Mouse (Mus musculus) stomach, embryonic 16.5 days (tissue): ENCODE results near the gene Vkorc1l1. TPM values are rescaled to one million over a fixed set of nuclear protein-coding genes. Genes with fewer than 3 reads are reported as not detected.
"Not testable (repeated sequence)": the region's sequence is repeated elsewhere in the genome, so short reads cannot be mapped to it uniquely, and the experiment has no call there.

ENCODE experiments used
- ATAC-seq: fragments of 200-750 bp; cut with Nextera tagmentation; 2 replicates; pipeline ENCODE4 v1.8.0; 2017; ENCODE audit warnings: moderate number of reproducible peaks, moderate TSS enrichment; ENCODE audit not compliant: insufficient read depth, low FRiP score
- H3K27ac ChIP-seq: fragments of 300-500 bp; sonication (generic); 2 replicates; pipeline ENCODE4 v1.5.1; 2014; ENCODE audit warnings: low read length
- H3K27me3 ChIP-seq: fragments of 300-500 bp; sonication (generic); 2 replicates; pipeline ENCODE4 v1.6.1; 2014; ENCODE audit warnings: low read length, control low read depth, mixed read lengths; ENCODE audit not compliant: control insufficient read depth, insufficient read depth
- H3K36me3 ChIP-seq: fragments of 300-500 bp; sonication (generic); 2 replicates; pipeline ENCODE4 v1.6.1; 2014; ENCODE audit warnings: low read length; ENCODE audit not compliant: control insufficient read depth, insufficient read depth
- H3K4me1 ChIP-seq: fragments of 300-500 bp; sonication (generic); 2 replicates; pipeline ENCODE4 v1.6.1; 2014; ENCODE audit warnings: low read length, control low read depth, mixed read lengths; ENCODE audit not compliant: control insufficient read depth, insufficient read depth
- H3K4me2 ChIP-seq: fragments of 300-500 bp; sonication (generic); 2 replicates; pipeline ENCODE4 v1.6.1; 2014; ENCODE audit warnings: low read depth, low read length, mixed read lengths
- H3K4me3 ChIP-seq: fragments of 300-500 bp; sonication (generic); replicated peaks from 2 replicates; pipeline ENCODE4 v1.5.1; 2014; ENCODE audit warnings: mild to moderate bottlenecking, low read length
- H3K9ac ChIP-seq: fragments of 300-500 bp; sonication (generic); 2 replicates; pipeline ENCODE4 v1.6.1; 2014; ENCODE audit warnings: low read length
- H3K9me3 ChIP-seq: fragments of 300-500 bp; sonication (generic); replicated peaks from 2 replicates; pipeline ENCODE4 v1.6.1; 2016; ENCODE audit warnings: low read length, control low read depth; ENCODE audit not compliant: control insufficient read depth
- WGBS: fragments of 180-500 bp; shearing (Covaris S2); extraction: QIAGEN DNeasy Blood & Tissue Kit; methylation state at CpG from one replicate; pipeline ENCODE4 v1.1.7; 2014; 5-methylcytosine and 5-hydroxymethylcytosine counted together
- polyA plus RNA-seq: library from polyadenylated mRNA; unstranded; fragments of >200 nt; fragmentation: Nextera tagmentation; extraction: Ambion mirVana; gene quantifications from 2 replicates; pipeline ENCODE4 v1.2.1, GENCODE M21; 2015

Gene Vkorc1l1
- polyA plus RNA-seq, 1 experiment from 2014 or later, result 19.2 TPM

DNA sequence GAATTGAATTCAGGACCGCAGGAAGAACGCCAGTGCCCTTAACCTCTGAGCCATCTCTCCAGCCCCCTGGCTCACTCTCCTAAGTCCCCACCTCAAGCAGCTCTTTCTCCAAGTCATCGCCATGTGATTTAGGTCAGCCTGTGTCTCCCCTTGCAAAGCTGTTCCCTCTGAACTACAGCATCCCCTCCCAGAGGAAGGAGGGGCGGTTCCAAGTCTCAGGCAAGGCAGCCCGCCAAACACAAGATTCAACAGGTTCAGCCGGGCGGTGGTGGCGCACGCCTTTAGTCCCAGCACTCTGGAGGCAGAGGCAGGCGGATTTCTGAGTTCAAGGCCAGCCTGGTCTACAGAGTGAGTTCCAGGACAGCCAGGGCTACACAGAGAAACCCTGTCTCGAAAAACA is 26.3 kb upstream of the Vkorc1l1 start:
- 80% methylated on average over 11 of the region's 11 CpGs for WGBS
- H3K9ac ChIP-seq, H3K27me3 ChIP-seq, H3K4me2 ChIP-seq, H3K9me3 ChIP-seq, H3K4me3 ChIP-seq, H3K4me1 ChIP-seq, H3K36me3 ChIP-seq, H3K27ac ChIP-seq, ATAC-seq: not testable (repeated sequence)

DNA sequence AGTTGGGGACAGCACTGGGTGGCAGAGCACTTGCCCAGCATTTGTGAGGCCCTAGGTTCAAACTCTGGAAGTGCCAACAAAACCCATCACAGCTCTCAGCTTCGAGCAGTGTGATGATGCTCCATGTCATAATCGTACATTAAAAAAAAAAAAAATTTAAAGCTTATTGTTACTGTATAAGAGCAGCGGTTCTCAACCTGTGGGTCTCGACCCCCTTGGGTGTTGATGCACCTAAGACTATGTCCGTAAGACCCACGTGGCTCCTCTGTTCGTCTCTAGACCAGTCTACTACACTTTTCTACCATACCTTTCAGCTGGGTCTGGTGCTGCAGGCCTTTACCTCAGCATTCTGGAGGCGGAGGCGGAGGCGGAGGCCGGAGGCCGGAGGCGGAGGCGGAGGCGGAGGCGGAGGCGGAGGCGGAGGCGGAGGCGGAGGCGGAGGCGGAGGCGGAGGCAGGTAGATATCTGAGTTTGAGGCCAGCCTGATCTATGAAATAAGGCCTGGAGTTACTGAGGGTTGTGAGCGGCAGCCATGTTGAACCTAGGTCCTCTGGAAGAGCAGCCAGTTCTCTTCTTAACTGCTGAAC is 23.6 kb upstream of the Vkorc1l1 start:
- H3K9ac ChIP-seq, result no peak overlapping the region
- ATAC-seq, result no peak
- 89% methylated on average over 24 of the region's 24 CpGs for WGBS
- H3K27ac ChIP-seq, result no peak overlapping the region
- no peak overlapping the region for H3K4me3 ChIP-seq
- no peaks in the 10 kb centered on the region for H3K9me3 ChIP-seq
- no peaks in the 10 kb centered on the region for H3K36me3 ChIP-seq
- no peaks in the 10 kb centered on the region for H3K4me1 ChIP-seq
- no peaks in the 10 kb centered on the region for H3K27me3 ChIP-seq
- H3K4me2 ChIP-seq, result no peak overlapping the region

DNA sequence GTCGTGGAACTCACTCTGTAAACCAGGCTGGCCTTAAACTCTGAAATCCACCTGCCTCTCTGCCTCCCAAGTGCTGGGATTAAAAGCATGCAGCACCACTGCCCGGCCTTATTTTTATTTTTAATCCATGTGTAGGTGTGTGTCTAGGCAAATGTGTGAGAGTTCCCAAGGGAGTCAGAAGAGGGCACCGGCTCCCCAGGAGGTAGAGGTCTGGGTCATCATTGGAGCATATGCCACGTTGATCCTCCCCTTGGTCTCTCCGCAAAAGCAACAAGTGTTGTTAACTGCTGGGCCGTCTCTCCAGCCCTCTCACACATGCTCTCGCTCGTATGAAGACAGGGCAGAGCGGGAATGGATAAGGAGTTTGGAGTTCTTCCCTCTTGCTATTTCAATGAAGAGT is 23.0 kb upstream of the Vkorc1l1 start:
- no peak overlapping the region for H3K9ac ChIP-seq
- no peak overlapping the region for H3K27ac ChIP-seq
- no peak overlapping the region for H3K4me3 ChIP-seq
- no peaks in the 10 kb centered on the region for H3K27me3 ChIP-seq
- no peak overlapping the region for H3K4me2 ChIP-seq
- no peaks in the 10 kb centered on the region for H3K4me1 ChIP-seq
- 79% methylated on average over 9 of the region's 9 CpGs for WGBS
- no peak for ATAC-seq
- H3K9me3 ChIP-seq, result no peaks in the 10 kb centered on the region
- H3K36me3 ChIP-seq, result no peaks in the 10 kb centered on the region

DNA sequence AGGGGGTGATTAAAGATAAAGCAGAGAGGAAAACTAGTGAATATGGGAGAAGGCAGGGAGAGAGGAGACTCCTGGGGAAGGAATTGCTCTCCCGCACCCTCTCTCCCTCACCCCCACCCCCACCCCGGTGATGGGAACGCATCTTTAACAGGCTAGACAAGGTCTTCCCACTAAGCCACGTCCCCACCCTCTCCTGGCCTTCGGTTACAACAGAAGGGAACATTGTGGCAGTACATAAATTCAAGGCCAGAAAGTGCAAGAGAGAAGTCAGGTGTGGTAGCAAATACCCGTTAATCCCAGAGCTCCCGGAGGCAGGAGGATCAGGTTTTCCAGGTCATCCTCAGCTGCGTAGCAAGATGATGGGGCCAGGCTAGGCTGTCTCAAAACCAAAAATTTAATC is 22.4 kb upstream of the Vkorc1l1 start:
- 55% methylated on average over 8 of the region's 8 CpGs for WGBS
- ATAC-seq, result no peak

DNA sequence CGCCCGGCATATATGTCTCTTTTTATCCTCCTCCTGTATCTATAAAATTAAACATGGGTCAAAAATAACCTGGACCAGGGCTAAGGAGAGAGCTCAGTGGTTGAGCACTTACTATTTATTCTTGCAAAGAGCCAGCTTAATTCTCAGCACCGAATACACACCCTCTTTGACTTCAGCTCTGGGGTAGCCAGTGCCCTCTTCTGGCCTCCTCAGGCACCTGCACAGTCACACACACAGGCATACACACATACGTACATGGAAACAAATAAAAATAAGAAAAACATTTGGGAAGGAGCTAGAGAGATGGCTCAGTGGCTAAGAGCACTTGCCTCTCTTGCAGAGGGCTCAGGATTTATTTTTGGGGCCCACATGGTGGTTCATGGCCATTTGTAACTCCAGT is 19.8 kb upstream of the Vkorc1l1 start:
- Histone ChIP-seq H3K36me3 (no peaks in the 10 kb centered on the region), H3K27me3 (no peaks in the 10 kb centered on the region), H3K27ac (no peak overlapping the region), H3K9me3 (no peaks in the 10 kb centered on the region), H3K9ac (no peak overlapping the region), H3K4me1 (no peaks in the 10 kb centered on the region), H3K4me3 (no peak overlapping the region), H3K4me2 (no peak overlapping the region)
- ATAC-seq, result no peak
- 93% methylated on average over 4 of the region's 4 CpGs for WGBS

More for the DNA sequence above, 22.4 kb upstream of the Vkorc1l1 start:
- no peak overlapping the region for H3K9ac ChIP-seq
- H3K4me2 ChIP-seq, result no peak overlapping the region
- no peak overlapping the region for H3K4me3 ChIP-seq
- H3K4me1 ChIP-seq, result no peaks in the 10 kb centered on the region
- no peaks in the 10 kb centered on the region for H3K9me3 ChIP-seq
- H3K27ac ChIP-seq, result no peak overlapping the region
- H3K36me3 ChIP-seq, result no peaks in the 10 kb centered on the region
- no peaks in the 10 kb centered on the region for H3K27me3 ChIP-seq

DNA sequence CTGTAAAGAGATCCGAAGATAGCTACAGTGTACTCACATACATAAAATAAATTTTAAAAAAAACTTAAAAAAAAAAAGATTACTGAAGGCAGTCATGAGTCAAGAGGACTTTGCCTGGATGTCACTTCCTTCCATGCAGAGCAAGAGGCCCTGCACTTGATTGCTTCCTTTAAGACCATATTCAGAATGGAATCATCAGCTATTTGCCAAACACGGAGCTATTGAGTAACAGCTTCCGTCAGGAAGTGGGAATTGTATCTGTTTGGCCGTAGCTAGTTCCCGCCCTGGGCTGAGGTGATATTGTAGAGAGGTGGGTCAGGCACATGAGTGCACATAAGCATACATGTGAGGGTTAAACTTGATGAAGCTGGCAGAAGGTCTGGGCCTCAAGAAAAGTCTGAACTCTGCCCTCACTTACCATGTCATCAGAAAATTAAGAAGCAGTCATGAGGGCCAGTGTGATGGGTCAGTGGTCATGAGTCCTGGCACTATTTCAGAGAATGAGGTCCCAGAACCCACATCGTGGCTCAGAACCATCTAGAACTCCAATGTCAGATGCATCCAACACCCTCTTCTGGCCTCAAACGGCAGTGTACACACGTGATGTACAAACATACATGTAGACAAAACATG is 16.8 kb upstream of the Vkorc1l1 start:
- no peak for ATAC-seq
- no peak overlapping the region for H3K9ac ChIP-seq
- no peaks in the 10 kb centered on the region for H3K27me3 ChIP-seq
- H3K4me1 ChIP-seq, result no peaks in the 10 kb centered on the region
- no peak overlapping the region for H3K4me2 ChIP-seq
- H3K36me3 ChIP-seq, result no peaks in the 10 kb centered on the region
- no peak overlapping the region for H3K4me3 ChIP-seq
- no peaks in the 10 kb centered on the region for H3K9me3 ChIP-seq
- H3K27ac ChIP-seq, result no peak overlapping the region
- WGBS, result 81% methylated on average over 8 of the region's 8 CpGs

DNA sequence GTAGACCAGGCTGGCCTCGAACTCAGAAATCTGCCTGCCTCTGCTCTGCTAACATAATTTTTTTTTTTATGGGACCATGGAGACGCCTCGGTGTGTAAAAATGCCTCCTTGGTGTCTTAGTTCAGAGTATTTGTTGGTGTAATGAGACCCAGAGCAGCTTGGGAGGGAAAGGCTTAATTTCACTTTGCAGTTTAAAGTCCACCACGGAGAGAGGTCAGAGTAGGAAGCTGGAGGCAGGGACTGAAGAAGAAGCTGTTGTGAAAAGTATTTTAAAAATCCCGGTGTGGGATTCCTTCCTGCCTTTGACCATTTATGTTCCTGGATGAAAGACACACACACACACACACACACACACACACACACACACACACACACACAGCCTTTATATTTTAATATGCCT is 15.8 kb upstream of the Vkorc1l1 start:
- no peak overlapping the region for H3K4me2 ChIP-seq
- H3K27me3 ChIP-seq, result no peaks in the 10 kb centered on the region
- H3K27ac ChIP-seq, result no peak overlapping the region
- no peaks in the 10 kb centered on the region for H3K9me3 ChIP-seq
- H3K4me3 ChIP-seq, result no peak overlapping the region
- no peak for ATAC-seq
- H3K4me1 ChIP-seq, result no peaks in the 10 kb centered on the region
- WGBS, result 70% methylated on average over 5 of the region's 5 CpGs
- no peaks in the 10 kb centered on the region for H3K36me3 ChIP-seq
- H3K9ac ChIP-seq, result no peak overlapping the region

DNA sequence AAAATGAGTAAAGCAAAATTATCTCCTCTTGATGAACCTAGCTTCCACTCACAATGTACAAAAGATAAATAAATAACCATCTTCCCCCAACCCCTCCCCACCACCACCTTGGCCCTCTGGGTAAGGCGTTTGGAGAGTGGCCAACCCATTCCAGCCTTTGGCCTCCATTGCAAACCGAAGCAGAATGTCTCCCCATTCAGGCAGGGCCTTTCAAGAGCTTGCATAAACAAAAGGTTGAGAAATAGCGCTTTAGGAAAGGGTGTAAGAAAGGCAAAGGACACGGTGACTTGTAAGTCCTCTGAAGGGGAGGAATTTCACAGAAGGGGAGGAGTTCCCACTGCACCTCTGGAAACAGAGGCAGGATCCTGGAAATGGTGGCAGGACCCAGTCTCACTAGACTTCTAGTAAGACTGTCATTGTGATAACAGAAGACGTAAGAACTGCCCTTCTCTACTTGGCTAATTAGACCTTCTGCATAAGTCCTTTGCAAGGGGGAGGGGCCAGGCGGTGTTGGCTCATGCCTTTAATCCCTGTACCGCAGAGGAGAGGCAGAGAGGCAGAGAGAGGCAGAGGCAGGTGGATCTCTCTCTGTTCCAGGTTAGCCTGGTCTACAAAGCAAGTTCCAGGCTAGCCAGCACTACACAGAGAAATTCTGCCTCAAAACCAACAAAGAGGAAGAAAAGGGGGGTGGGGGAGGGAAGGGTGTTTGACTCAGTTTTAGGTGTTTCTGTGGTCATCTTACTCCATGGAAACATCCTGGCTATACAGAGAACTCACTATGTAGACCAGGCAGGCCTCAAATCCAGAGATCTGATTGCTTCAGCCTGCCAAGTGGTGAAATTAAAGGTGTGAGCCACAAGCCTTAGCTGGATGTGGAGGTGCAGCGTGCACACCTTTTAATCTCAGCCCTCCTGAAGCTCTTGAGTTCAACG is 11.6 kb upstream of the Vkorc1l1 start:
- Histone ChIP-seq H3K36me3 (no peaks in the 10 kb centered on the region), H3K9me3 (no peaks in the 10 kb centered on the region), H3K4me2 (no peak overlapping the region), H3K9ac (no peak overlapping the region), H3K4me1 (no peaks in the 10 kb centered on the region), H3K27me3 (no peaks in the 10 kb centered on the region), H3K27ac (no peak overlapping the region), H3K4me3 (no peak overlapping the region)
- 34% methylated on average over 9 of the region's 9 CpGs for WGBS
- ATAC-seq, result no peak

DNA sequence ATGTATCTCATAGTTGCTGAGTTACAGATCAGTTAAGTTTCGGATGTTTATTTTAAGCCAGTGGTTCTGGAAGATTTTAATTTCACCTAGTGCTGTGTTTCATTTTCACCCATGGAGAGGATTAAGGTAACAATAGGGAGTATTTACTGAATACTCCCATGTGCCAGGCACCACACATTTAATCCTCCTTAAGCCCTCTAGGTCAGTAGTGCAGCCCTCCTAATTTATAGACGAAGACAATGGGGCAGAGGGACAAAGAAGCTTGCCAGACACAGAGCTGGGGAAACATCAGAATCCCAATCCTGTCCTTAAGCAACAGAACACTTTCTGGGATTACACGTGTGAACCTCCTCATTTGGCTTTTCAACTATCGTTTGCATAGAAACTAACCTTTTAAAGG is 4.8 kb upstream of the Vkorc1l1 start:
- no peak for ATAC-seq
- Histone ChIP-seq H3K27me3 (no peaks in the 10 kb centered on the region), H3K27ac (no peak overlapping the region), H3K36me3 (no peaks in the 10 kb centered on the region), H3K4me2 (no peak overlapping the region), H3K9ac (no peak overlapping the region), H3K4me3 (no peak overlapping the region), H3K9me3 (no peaks in the 10 kb centered on the region), H3K4me1 (no peaks in the 10 kb centered on the region)
- WGBS, result 54% methylated on average over 4 of the region's 4 CpGs
